Mouse (Mus musculus) kidney, adult 11 months (tissue): Measurements from ENCODE around the gene Mybph.
"Not testable (repeated sequence)": the region's sequence is repeated elsewhere in the genome, so short reads cannot be mapped to it uniquely, and the experiment has no call there.

Source experiments
- DNase-seq: peaks from one replicate; pipeline ENCODE4 v3.0.0; 2022

Gene Mybph

GRCm38 (mm10) chr1:134234455-134235390 is 41.5 kb downstream of the Mybph start:
- DNase-seq: no peak

DNA sequence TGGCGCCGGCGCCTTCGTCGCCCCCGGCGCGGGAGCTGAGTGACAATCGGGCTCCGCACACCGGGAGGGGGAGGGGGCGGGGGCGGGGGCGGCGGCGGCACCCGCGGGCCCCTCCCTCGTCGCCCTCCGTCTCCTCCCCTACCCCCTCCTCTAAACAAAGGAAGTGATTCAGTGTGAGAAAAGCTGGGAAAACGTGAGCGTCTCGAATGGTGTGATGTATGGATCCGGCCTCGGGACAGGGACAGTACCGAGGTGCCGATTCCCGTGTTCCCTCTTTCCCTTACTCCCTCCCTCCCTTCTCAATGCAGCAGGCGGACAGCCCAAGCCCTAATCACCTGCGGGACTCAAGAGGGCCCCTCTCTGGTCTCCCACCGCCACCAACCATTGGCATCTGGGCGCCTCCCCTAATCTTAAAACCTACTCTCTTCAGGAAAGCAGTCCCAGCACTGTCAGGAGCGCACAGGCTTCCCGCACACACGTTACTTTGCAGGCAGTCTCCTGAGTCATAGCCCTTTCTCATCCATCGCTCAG is 42.2 kb downstream of the Mybph start, which contains the start of gene Adora1:
Adora1 (minus strand) TSS at position 41 of the 531 bp plus-strand sequence.
- DNase-seq: no peak

GRCm38 (mm10) chr1:134236142-134236541 is 42.9 kb downstream of the Mybph start:
- no peak for DNase-seq

DNA sequence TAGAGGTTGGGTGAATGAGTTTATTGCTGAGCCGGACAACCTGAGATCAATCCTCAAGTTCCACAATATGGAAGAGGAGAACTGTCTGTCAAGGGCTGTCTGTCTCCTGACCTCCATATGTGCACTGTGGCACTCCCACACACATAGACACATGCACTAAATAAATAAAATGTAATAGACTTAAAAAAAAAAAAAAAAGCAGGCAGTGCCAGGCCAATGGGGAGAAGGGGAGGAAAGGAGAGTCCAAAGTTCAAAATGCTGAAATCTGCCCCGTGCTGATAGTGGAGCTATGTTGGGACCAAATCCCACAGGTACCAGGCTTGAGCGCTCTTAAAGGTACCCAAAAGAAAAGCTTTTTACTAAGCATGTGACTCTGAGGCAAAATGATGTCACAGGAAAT is 44.2 kb downstream of the Mybph start:
- DNase-seq: no peak

- DNase-seq: no peak
Observed at GRCm38 (mm10) chr1:134240701-134241100, 47.5 kb downstream of the Mybph start.

DNA sequence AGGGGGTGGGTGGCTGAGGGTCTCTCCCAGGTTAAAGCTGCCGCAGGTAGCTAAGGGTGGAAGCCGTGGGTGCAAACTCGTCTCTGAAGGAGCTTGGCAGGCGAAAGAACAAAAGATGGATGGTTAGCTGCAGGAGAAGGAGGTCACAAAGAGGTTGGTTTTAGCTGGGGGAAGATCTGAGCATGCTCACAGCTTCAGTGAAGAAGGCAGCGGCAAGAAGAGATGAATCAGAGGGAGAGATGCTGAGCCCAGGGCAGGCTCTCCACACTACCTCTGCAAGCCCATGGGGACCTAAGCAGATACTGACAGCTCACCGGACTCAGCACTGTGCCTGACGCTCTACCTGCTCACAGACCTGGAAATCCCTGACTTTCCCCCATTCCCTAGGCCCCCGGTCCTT is 48.0 kb downstream of the Mybph start:
- no peak for DNase-seq

GRCm38 (mm10) chr1:134242286-134242685 is 49.0 kb downstream of the Mybph start:
- DNase-seq: peak; percentile 1

GRCm38 (mm10) chr1:134243505-134243904 is 50.3 kb downstream of the Mybph start:
- peak; percentile 28 for DNase-seq

GRCm38 (mm10) chr1:134243948-134244914 is 51.0 kb downstream of the Mybph start:
- peak; percentile 85 for DNase-seq

- no peak for DNase-seq
Observed at GRCm38 (mm10) chr1:134245004-134245717, 51.9 kb downstream of the Mybph start.

DNA sequence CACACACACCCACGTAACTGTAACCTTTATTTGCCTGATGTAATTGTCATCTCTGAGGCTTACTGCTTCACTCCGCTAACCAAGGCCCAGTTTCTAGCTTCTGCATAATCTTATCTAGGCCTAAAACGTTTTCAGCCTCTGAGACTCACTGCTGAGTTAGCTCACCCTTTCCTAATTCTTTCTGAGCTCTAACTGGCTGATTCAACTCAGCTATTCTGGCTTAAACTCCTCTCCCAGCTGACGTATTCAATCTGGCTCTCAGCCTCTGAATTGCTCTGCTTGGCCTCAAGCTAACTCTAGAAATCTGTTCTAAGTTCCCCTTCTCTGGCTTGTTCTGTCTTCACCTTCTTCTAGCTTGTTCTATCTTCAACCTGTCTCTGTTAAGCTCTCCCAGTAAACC is 53.3 kb downstream of the Mybph start:
- no peak for DNase-seq

DNA sequence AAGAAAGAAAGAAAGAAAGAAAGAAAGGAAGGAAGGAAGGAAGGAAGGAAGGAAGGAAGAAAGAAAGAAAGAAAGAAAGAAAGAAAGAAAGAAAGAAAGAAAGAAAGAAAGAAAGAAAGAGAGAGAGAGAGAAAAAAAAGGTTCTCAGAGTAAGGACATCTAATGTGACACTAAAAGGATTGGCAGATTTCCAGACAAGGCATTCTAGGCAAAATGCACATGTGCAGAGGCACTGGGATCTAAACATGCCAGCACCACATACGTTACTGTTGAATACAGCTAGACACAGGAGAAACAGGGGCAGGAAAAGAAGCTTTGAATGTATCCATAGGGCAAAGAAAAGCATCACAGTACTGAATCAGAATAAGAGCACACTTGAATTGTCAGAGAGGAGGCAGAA is 56.4 kb downstream of the Mybph start:
- not testable (repeated sequence) for DNase-seq
